In the genomic region with DNA sequence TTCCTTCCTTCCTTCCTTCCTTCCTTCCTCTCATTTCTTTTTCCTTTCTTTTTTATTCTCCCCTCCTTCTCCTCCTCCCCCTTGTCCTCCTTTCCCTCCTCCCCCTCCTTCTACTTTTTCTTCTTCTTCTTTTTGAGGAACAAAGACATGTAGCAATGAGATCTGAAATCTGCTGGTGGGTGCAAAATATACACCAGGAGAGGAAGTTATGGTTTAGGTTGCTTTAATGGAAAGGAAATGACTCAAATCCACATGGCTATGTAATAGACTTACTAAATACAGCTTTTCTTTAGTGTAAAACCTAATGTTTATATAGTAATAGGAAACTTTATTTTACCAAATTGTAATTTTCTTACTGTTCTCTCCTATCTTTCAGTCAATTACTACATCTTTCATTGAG, we compare ENCODE assay signal across 31 mouse cellular contexts.
DNase-seq lines count a peak whose midpoint lies in the region; ATAC-seq and TF ChIP-seq lines count a peak whose summit lies in the region.
"Had no signal": no experiment of that assay in that cellular context is flagged by ENCODE, and none has a peak within 500 bp of the region (broad histone marks: within the 10 kb centered on the region; RNA-seq: fewer than 3 reads in every experiment).

No protein-coding gene starts in this region.

- no peak for ATAC-seq in liver, postnatal 0 days
- ATAC-seq in liver, embryonic 11.5 days (replicated peaks; ENCODE audit: low FRiP score), result no peak
- peak; percentile 43 for ATAC-seq in CD4-positive, CD25-positive, alpha-beta regulatory T cell, adult 4 months
- ATAC-seq in granulocyte monocyte progenitor cell, adult 5-6 weeks (replicated peaks; ENCODE audit: poor library complexity, severe bottlenecking), result peak; percentile 99
- ATAC-seq in megakaryocyte progenitor cell, adult 5-6 weeks (replicated peaks; ENCODE audit: poor library complexity), result peak; percentile 99
- ATAC-seq in inflammation-experienced regulatory T-cells, adult 6 months, result no peak
- no peak for ATAC-seq in forebrain, embryonic 16.5 days
- ATAC-seq: activated CD4-positive, CD25-positive, alpha-beta regulatory T cell, adult 4 months; forebrain, embryonic 15.5 days had no signal

- TF ChIP-seq EP300 in liver, postnatal 0 days (IDR thresholded peaks at IDR 0.05; ENCODE audit: low read depth), result 0 out of 2 replicates have a peak, but pooled peaks have one; percentile 8

- H3K9me3 ChIP-seq in liver, postnatal 0 days (ENCODE audit: low read length), result no peaks in the 10 kb centered on the region
- H3K9me3 ChIP-seq in liver, embryonic 11.5 days (ENCODE audit: control insufficient read depth, low read length), result no peaks in the 10 kb centered on the region
- H3K9me3 ChIP-seq in forebrain, embryonic 16.5 days (ENCODE audit: control insufficient read depth, low read length), result no peaks in the 10 kb centered on the region
- H3K9me3 ChIP-seq: embryonic facial prominence, embryonic 13.5 days; forebrain, embryonic 10.5 days; forebrain, embryonic 15.5 days; hindbrain, embryonic 13.5 days; limb, embryonic 12.5 days; liver, embryonic 13.5 days; lung, embryonic 15.5 days; megakaryocyte, embryonic 14.5 days; midbrain, embryonic 12.5 days; neural tube, embryonic 13.5 days had no signal

- H3K4me3 ChIP-seq in liver, postnatal 0 days (ENCODE audit: low read depth, low read length), result no peak overlapping the region
- no peak overlapping the region for H3K4me3 ChIP-seq in liver, embryonic 11.5 days (ENCODE audit: low read depth, low read length)
- H3K4me3 ChIP-seq in forebrain, embryonic 16.5 days (replicated peaks; ENCODE audit: low read length), result no peak overlapping the region
- H3K4me3 ChIP-seq: embryonic facial prominence, embryonic 13.5 days; forebrain, embryonic 10.5 days; forebrain, embryonic 15.5 days; hindbrain, embryonic 13.5 days; left cerebral cortex, adult 2 months; limb, embryonic 12.5 days; liver, embryonic 13.5 days; lung, embryonic 15.5 days; megakaryocyte, embryonic 14.5 days; midbrain, embryonic 12.5 days; neural tube, embryonic 13.5 days had no signal

- TF ChIP-seq CTCF in liver, postnatal 0 days (IDR thresholded peaks at IDR 0.05; ENCODE audit: low read depth), result no peak

- H3K27me3 ChIP-seq in liver, postnatal 0 days (ENCODE audit: insufficient read depth, low read length), result no peaks in the 10 kb centered on the region
- H3K27me3 ChIP-seq in liver, embryonic 11.5 days (replicated peaks; ENCODE audit: control insufficient read depth, insufficient read depth, low read length), result no peaks in the 10 kb centered on the region
- no peaks in the 10 kb centered on the region for H3K27me3 ChIP-seq in forebrain, embryonic 16.5 days (replicated peaks; ENCODE audit: control insufficient read depth, insufficient read depth, low read length)
- H3K27me3 ChIP-seq: embryonic facial prominence, embryonic 13.5 days; forebrain, embryonic 15.5 days; hindbrain, embryonic 13.5 days; limb, embryonic 12.5 days; liver, embryonic 13.5 days; lung, embryonic 15.5 days; megakaryocyte, embryonic 14.5 days; midbrain, embryonic 12.5 days; neural tube, embryonic 13.5 days had no signal

- H3K36me3 ChIP-seq in liver, postnatal 0 days (replicated peaks; ENCODE audit: insufficient read depth, low read length), result no peaks in the 10 kb centered on the region
- no peaks in the 10 kb centered on the region for H3K36me3 ChIP-seq in liver, embryonic 11.5 days (ENCODE audit: control insufficient read depth, insufficient read depth, low read length)
- no peaks in the 10 kb centered on the region for H3K36me3 ChIP-seq in forebrain, embryonic 16.5 days (ENCODE audit: control insufficient read depth, insufficient read depth)
- H3K36me3 ChIP-seq: embryonic facial prominence, embryonic 13.5 days; forebrain, embryonic 10.5 days; forebrain, embryonic 15.5 days; hindbrain, embryonic 13.5 days; limb, embryonic 12.5 days; liver, embryonic 13.5 days; lung, embryonic 15.5 days; midbrain, embryonic 12.5 days; neural tube, embryonic 13.5 days had no signal

- DNase-seq in liver, postnatal 0 days, result no peak
- DNase-seq in liver, embryonic 11.5 days (ENCODE audit: low spot score), result no peak
- DNase-seq in right cerebral cortex, postnatal 4 days, result no peak
- DNase-seq: adrenal gland, adult 8-10 months; cerebellum, adult 11 months; cerebellum, adult 9-10 months; cerebellum, postnatal 36 days; heart, postnatal 14 days; kidney, adult 11 months; kidney, postnatal 14 days; layer of hippocampus, adult 9-11 months; liver, embryonic 13.5 days; right cerebral cortex, postnatal 14 days; spleen, adult 18-20 months; thymus, postnatal 25 days had no signal

- no peak overlapping the region for H3K27ac ChIP-seq in liver, postnatal 0 days (ENCODE audit: low read depth)
- no peak overlapping the region for H3K27ac ChIP-seq in liver, embryonic 11.5 days (ENCODE audit: low read depth, low read length)
- no peak overlapping the region for H3K27ac ChIP-seq in forebrain, embryonic 16.5 days (ENCODE audit: low read length)
- H3K27ac ChIP-seq: embryonic facial prominence, embryonic 13.5 days; forebrain, embryonic 10.5 days; forebrain, embryonic 15.5 days; hindbrain, embryonic 13.5 days; left cerebral cortex, adult 2 months; limb, embryonic 12.5 days; liver, embryonic 13.5 days; lung, embryonic 15.5 days; midbrain, embryonic 12.5 days; neural tube, embryonic 13.5 days had no signal

- no peak overlapping the region for H3K9ac ChIP-seq in liver, postnatal 0 days (replicated peaks)
- H3K9ac ChIP-seq in liver, embryonic 11.5 days (ENCODE audit: low read depth, low read length), result no peak overlapping the region
- no peak overlapping the region for H3K9ac ChIP-seq in forebrain, embryonic 16.5 days (replicated peaks; ENCODE audit: low read depth, low read length)
- H3K9ac ChIP-seq: embryonic facial prominence, embryonic 13.5 days; forebrain, embryonic 15.5 days; hindbrain, embryonic 13.5 days; limb, embryonic 12.5 days; liver, embryonic 13.5 days; lung, embryonic 15.5 days; midbrain, embryonic 12.5 days; neural tube, embryonic 13.5 days had no signal

- H3K4me2 ChIP-seq in liver, postnatal 0 days (ENCODE audit: low read depth, low read length), result no peak overlapping the region
- H3K4me2 ChIP-seq in liver, embryonic 11.5 days, result no peak overlapping the region
- no peak overlapping the region for H3K4me2 ChIP-seq in forebrain, embryonic 16.5 days (ENCODE audit: low read length)
- H3K4me2 ChIP-seq: embryonic facial prominence, embryonic 13.5 days; forebrain, embryonic 15.5 days; hindbrain, embryonic 13.5 days; limb, embryonic 12.5 days; liver, embryonic 13.5 days; lung, embryonic 15.5 days; midbrain, embryonic 12.5 days; neural tube, embryonic 13.5 days had no signal

- no peaks in the 10 kb centered on the region for H3K4me1 ChIP-seq in liver, postnatal 0 days (ENCODE audit: insufficient read depth)
- no peaks in the 10 kb centered on the region for H3K4me1 ChIP-seq in liver, embryonic 11.5 days (replicated peaks; ENCODE audit: control insufficient read depth, insufficient read depth, low read length)
- no peaks in the 10 kb centered on the region for H3K4me1 ChIP-seq in forebrain, embryonic 16.5 days (replicated peaks; ENCODE audit: control insufficient read depth, insufficient read depth, low read length)
- H3K4me1 ChIP-seq: embryonic facial prominence, embryonic 13.5 days; forebrain, embryonic 10.5 days; forebrain, embryonic 15.5 days; hindbrain, embryonic 13.5 days; limb, embryonic 12.5 days; liver, embryonic 13.5 days; lung, embryonic 15.5 days; midbrain, embryonic 12.5 days; neural tube, embryonic 13.5 days had no signal

Comparison
In these comparisons a context has a peak if more than half of its experiments do, and no peak if none do; other contexts are left out.
1. ATAC-seq: peak in CD4-positive, CD25-positive, alpha-beta regulatory T cell, adult 4 months (single experiment), granulocyte monocyte progenitor cell, adult 5-6 weeks (single experiment) and megakaryocyte progenitor cell, adult 5-6 weeks (single experiment); none in liver, postnatal 0 days (single experiment), liver, embryonic 11.5 days (single experiment), inflammation-experienced regulatory T-cells, adult 6 months (single experiment) and forebrain, embryonic 16.5 days (single experiment).